Mouse (Mus musculus) forebrain, embryonic 16.5 days (tissue): ENCODE measurements around the gene Sec14l2. TPM values are rescaled to one million over a fixed set of nuclear protein-coding genes. Genes with fewer than 3 reads are reported as not detected.
A peak's percentile ranks its signal among the peaks of the same experiment; 100 is the strongest.

Experiments
- ATAC-seq: fragments of 200-750 bp; cut with Nextera tagmentation; 2 replicates; pipeline ENCODE4 v1.8.0; 2017; ENCODE audit warnings: mild to moderate bottlenecking, moderate library complexity
- H3K27ac ChIP-seq: fragments of 300-500 bp; sonication (generic); 2 replicates; pipeline ENCODE4 v1.5.1; 2014; ENCODE audit warnings: low read length, control low read depth
- H3K27me3 ChIP-seq: fragments of 300-500 bp; sonication (generic); replicated peaks from 2 replicates; pipeline ENCODE4 v1.6.1; 2014; ENCODE audit warnings: low read length; ENCODE audit not compliant: control insufficient read depth, insufficient read depth
- H3K36me3 ChIP-seq: fragments of 300-500 bp; sonication (generic); 2 replicates; pipeline ENCODE4 v1.6.1; 2014; ENCODE audit not compliant: control insufficient read depth, insufficient read depth
- H3K4me1 ChIP-seq: fragments of 300-500 bp; sonication (generic); replicated peaks from 2 replicates; pipeline ENCODE4 v1.6.1; 2014; ENCODE audit warnings: low read length; ENCODE audit not compliant: control insufficient read depth, insufficient read depth
- H3K4me2 ChIP-seq: fragments of 300-500 bp; sonication (generic); 2 replicates; pipeline ENCODE4 v1.6.1; 2014; ENCODE audit warnings: mild to moderate bottlenecking, low read length, control low read depth
- H3K4me3 ChIP-seq: fragments of 300-500 bp; sonication (generic); replicated peaks from 2 replicates; pipeline ENCODE4 v1.5.1; 2014; ENCODE audit warnings: mild to moderate bottlenecking, low read length, control low read depth
- H3K9ac ChIP-seq: fragments of 300-500 bp; sonication (generic); replicated peaks from 2 replicates; pipeline ENCODE4 v1.6.1; 2014; ENCODE audit warnings: low read depth, low read length, control low read depth
- H3K9me3 ChIP-seq: fragments of 300-500 bp; sonication (generic); 2 replicates; pipeline ENCODE4 v1.6.1; 2016; ENCODE audit warnings: low read length; ENCODE audit not compliant: control insufficient read depth
- WGBS: fragments of 180-500 bp; shearing (Covaris S2); extraction: QIAGEN DNeasy Blood & Tissue Kit; methylation state at CpG from one replicate; pipeline ENCODE4 v1.1.7; 2014; 5-methylcytosine and 5-hydroxymethylcytosine counted together
- polyA plus RNA-seq: library from polyadenylated mRNA; unstranded; fragments of >200 nt; fragmentation: Nextera tagmentation; extraction: Ambion mirVana; gene quantifications from 2 replicates; pipeline ENCODE4 v1.2.1, GENCODE M21; 2015

Sec14l2 gene
- polyA plus RNA-seq, 1 experiment from 2014 or later = 1.7 TPM

- no peak for ATAC-seq
- no peaks in the 10 kb centered on the region for H3K36me3 ChIP-seq
- H3K9ac ChIP-seq = no peak overlapping the region
- H3K9me3 ChIP-seq = no peaks in the 10 kb centered on the region
- H3K4me1 ChIP-seq = no peaks in the 10 kb centered on the region
- no peak overlapping the region for H3K4me2 ChIP-seq
- WGBS = 13% methylated on average over 4 of the region's 4 CpGs
- no peak overlapping the region for H3K27ac ChIP-seq
- no peak overlapping the region for H3K4me3 ChIP-seq
- no peaks in the 10 kb centered on the region for H3K27me3 ChIP-seq
These were observed 43.0 kb downstream of the Sec14l2 start for GRCm38 (mm10) chr11:4080219-4080618.

GRCm38 (mm10) chr11:4078267-4078933 is 44.8 kb downstream of the Sec14l2 start:
- WGBS = 84% methylated on average over 7 of the region's 7 CpGs
- ATAC-seq = no peak

DNA sequence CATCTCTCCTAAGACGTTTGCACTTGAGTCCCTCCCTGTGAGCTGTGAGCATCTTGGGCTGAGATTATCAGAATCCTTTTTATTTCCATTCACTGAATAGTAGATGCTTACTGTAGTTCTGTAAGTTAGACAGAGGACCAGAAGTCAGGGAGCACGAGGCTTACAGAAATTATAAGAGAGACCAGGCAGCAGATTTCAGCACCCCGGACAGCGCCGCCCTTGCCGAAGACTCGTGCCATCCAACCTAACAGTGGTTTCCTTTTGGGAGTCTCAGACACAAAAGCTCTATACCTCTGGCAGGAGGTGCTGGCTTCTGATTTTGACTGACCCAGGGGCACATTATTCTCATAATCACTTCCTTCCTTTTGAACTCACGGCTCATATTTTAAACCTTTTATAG is 46.6 kb downstream of the Sec14l2 start:
- H3K27me3 ChIP-seq = no peaks in the 10 kb centered on the region
- H3K36me3 ChIP-seq = no peaks in the 10 kb centered on the region
- no peaks in the 10 kb centered on the region for H3K4me1 ChIP-seq
- H3K9me3 ChIP-seq = no peaks in the 10 kb centered on the region
- WGBS = 14% methylated on average over 8 of the region's 8 CpGs
- H3K4me2 ChIP-seq = no peak overlapping the region
- no peak overlapping the region for H3K9ac ChIP-seq
- ATAC-seq = no peak
- H3K27ac ChIP-seq = no peak overlapping the region
- H3K4me3 ChIP-seq = no peak overlapping the region

More at GRCm38 (mm10) chr11:4078267-4078933, 44.8 kb downstream of the Sec14l2 start:
- no peaks in the 10 kb centered on the region for H3K9me3 ChIP-seq
- no peaks in the 10 kb centered on the region for H3K4me1 ChIP-seq
- H3K27ac ChIP-seq = no peak overlapping the region
- no peak overlapping the region for H3K4me2 ChIP-seq
- no peak overlapping the region for H3K4me3 ChIP-seq
- H3K9ac ChIP-seq = no peak overlapping the region
- H3K36me3 ChIP-seq = no peaks in the 10 kb centered on the region
- no peaks in the 10 kb centered on the region for H3K27me3 ChIP-seq

- no peak overlapping the region for H3K4me2 ChIP-seq
- H3K27ac ChIP-seq = no peak overlapping the region
- H3K9me3 ChIP-seq = no peaks in the 10 kb centered on the region
- WGBS = 71% methylated on average over 1 of the region's 1 CpGs
- H3K4me3 ChIP-seq = no peak overlapping the region
- no peaks in the 10 kb centered on the region for H3K36me3 ChIP-seq
- 0 out of 2 replicates have a peak, but pooled peaks cover 4% of the 10 kb centered on the region for H3K4me1 ChIP-seq
- peak; percentile 84 for ATAC-seq
- H3K27me3 ChIP-seq = no peaks in the 10 kb centered on the region
- no peak overlapping the region for H3K9ac ChIP-seq
These were observed 53.6 kb downstream of the Sec14l2 start for GRCm38 (mm10) chr11:4069664-4070063.

GRCm38 (mm10) chr11:4064627-4065122 is 58.5 kb downstream of the Sec14l2 start, which contains the start of gene Sec14l3:
Gene Sec14l3, plus strand, starts transcription at chr11:4064841.
- ATAC-seq = no peak
- no peak within 1 kb of the TSS for H3K4me2 ChIP-seq
- no peaks in the 10 kb centered on the region for H3K9me3 ChIP-seq
- WGBS = 74% methylated on average over 5 of the region's 5 CpGs
- H3K9ac ChIP-seq = no peak within 1 kb of the TSS
- H3K27ac ChIP-seq = no peak within 1 kb of the TSS
- no peaks in the 10 kb centered on the region for H3K36me3 ChIP-seq
- H3K27me3 ChIP-seq = no peaks in the 10 kb centered on the region
- H3K4me1 ChIP-seq = 0 out of 2 replicates have a peak, but pooled peaks cover 3% of the 10 kb centered on the region
- H3K4me3 ChIP-seq = no peak within 1 kb of the TSS

GRCm38 (mm10) chr11:4062981-4063380 is 60.2 kb downstream of the Sec14l2 start:
- ATAC-seq = no peak
- WGBS = 27% methylated on average over 6 of the region's 6 CpGs

DNA sequence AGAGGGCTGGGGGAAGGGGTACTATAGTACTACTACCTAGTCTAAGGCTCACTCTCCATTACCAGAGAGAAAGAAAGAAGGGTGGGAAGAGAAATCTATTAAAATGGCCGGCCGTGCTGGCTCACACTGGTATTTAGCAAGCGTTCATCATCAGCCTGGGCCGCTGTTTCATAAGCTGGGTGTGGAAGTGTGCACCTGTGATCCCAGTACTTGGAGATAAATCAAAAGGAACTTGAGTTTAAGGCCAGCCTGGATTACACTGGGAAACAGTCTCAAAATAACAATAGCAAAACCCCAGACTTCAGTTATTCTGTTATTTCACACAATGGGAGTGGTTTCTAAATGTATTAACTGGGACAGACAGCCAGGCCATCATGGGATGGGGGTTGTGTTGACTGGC is 60.7 kb downstream of the Sec14l2 start:
- 92% methylated on average over 4 of the region's 4 CpGs for WGBS

More at GRCm38 (mm10) chr11:4062981-4063380, 60.2 kb downstream of the Sec14l2 start:
- H3K27ac ChIP-seq = no peak overlapping the region
- no peaks in the 10 kb centered on the region for H3K27me3 ChIP-seq
- H3K4me3 ChIP-seq = no peak overlapping the region
- H3K4me1 ChIP-seq = no peaks in the 10 kb centered on the region
- H3K36me3 ChIP-seq = no peaks in the 10 kb centered on the region
- no peak overlapping the region for H3K4me2 ChIP-seq
- no peak overlapping the region for H3K9ac ChIP-seq
- no peaks in the 10 kb centered on the region for H3K9me3 ChIP-seq

GRCm38 (mm10) chr11:4060866-4061575 is 62.2 kb downstream of the Sec14l2 start:
- WGBS = 79% methylated on average over 5 of the region's 5 CpGs

More for the DNA sequence above, 60.7 kb downstream of the Sec14l2 start:
- no peak overlapping the region for H3K9ac ChIP-seq
- no peak overlapping the region for H3K4me2 ChIP-seq
- no peaks in the 10 kb centered on the region for H3K9me3 ChIP-seq
- no peaks in the 10 kb centered on the region for H3K4me1 ChIP-seq
- H3K27me3 ChIP-seq = no peaks in the 10 kb centered on the region
- no peaks in the 10 kb centered on the region for H3K36me3 ChIP-seq
- no peak for ATAC-seq
- H3K4me3 ChIP-seq = no peak overlapping the region
- no peak overlapping the region for H3K27ac ChIP-seq

DNA sequence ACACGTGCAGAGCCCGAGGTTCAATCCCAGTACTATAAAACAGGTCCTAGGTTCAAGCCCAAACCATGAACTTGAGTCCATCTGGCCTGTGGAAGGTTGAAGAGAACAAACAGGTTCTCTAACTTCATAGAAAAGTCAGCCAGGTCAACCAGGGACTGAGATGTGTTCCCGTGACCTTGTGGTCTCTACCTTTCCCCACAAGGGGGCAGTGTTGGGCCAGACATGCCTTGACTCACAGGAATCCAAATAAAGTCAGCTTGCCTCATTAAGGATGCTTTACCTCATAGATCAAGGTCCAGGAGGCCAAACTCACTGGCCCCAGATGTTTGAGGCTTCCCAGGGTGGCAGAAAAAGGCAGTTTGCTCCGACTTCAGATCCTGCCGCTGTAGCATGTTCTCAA is 69.6 kb downstream of the Sec14l2 start:
- no peak overlapping the region for H3K4me2 ChIP-seq
- H3K4me1 ChIP-seq = no peaks in the 10 kb centered on the region
- no peak overlapping the region for H3K4me3 ChIP-seq
- ATAC-seq = no peak
- H3K9ac ChIP-seq = no peak overlapping the region
- no peak overlapping the region for H3K27ac ChIP-seq
- no peaks in the 10 kb centered on the region for H3K9me3 ChIP-seq
- 18% methylated on average over 5 of the region's 5 CpGs for WGBS
- no peaks in the 10 kb centered on the region for H3K27me3 ChIP-seq
- H3K36me3 ChIP-seq = no peaks in the 10 kb centered on the region

More at GRCm38 (mm10) chr11:4060866-4061575, 62.2 kb downstream of the Sec14l2 start:
- Histone ChIP-seq H3K36me3 (no peaks in the 10 kb centered on the region), H3K4me1 (no peaks in the 10 kb centered on the region), H3K27ac (no peak overlapping the region), H3K9ac (no peak overlapping the region), H3K27me3 (no peaks in the 10 kb centered on the region), H3K4me2 (no peak overlapping the region), H3K4me3 (no peak overlapping the region), H3K9me3 (no peaks in the 10 kb centered on the region)
- no peak for ATAC-seq
